Mouse (Mus musculus): ENCODE measurements around the gene Ctcf. TPM values are rescaled to one million over a fixed set of nuclear protein-coding genes. Genes with fewer than 3 reads are reported as not detected.

Gene Ctcf
- total RNA-seq, 2 experiments from 2014 or later = 70.4 to 82.6 TPM

DNA sequence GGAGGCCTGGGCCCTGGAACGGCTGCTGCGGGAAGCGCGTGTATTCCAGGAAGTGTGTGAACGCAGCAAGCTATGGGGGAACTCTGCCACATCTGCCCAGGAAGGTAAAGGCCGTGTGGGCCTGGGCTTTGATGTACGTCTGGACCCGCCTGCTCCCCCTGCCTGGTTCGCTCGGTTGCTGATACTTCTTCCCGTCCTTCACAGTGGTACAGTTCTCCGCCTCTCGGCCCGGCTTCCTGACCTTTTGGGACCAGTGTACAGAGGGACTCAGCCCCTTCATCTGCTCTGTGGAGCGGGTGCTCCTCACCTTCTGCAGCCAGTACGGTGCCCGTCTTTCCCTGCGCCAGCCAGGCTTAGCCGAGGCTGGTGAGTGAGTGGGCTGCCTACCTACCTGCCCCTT, 16.2 kb upstream of the Ctcf start:
- Histone ChIP-seq H3K4me3 (no peak overlapping the region), H3K27ac (peak overlapping the region; percentile 83)
- DNase-seq (ENCODE audit: low spot score in 2 of 2) = no peak
- no peak for TF ChIP-seq CTCF (conservative IDR thresholded peaks at IDR 0.05)

DNA sequence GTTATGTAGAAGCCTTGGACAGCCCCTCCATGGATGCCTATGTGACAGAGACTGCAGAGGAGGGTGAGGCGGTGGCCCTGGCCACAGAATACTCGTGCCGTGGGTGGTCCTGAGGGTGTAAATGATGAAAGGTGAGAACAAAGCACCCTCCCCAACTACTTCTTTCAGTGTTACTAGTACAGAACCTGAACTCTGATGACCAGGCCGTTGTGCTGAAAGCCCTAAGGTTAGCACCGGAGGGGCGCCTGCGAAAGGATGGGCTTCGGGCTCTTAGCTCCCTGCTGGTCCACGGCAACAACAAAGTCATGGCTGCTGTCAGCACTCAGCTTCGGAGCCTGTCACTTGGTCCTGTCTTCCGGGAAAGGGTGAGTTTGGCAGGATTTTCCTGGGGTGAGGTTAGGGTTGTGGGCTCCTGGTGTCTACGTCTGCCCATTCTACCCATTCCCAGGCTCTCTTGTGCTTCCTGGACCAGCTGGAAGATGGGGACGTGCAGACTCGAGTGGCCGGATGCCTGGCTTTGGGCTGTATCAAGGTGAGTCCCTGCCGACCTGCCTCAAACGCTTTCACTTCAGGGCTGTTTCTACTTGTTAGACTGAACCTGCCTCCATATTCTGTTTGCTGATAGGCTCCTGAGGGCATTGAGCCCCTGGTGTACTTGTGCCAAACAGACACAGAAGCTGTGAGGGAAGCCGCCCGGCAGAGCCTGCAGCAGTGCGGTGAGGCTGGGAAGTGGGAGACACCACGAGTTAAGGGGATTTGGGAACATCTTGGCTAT, 15.2 kb upstream of the Ctcf start:
- Histone ChIP-seq H3K27ac (peak overlapping the region; percentile 83), H3K4me3 (no peak overlapping the region)
- no peak for TF ChIP-seq CTCF (conservative IDR thresholded peaks at IDR 0.05)
- DNase-seq (ENCODE audit: low spot score in 2 of 2) = no peak

DNA sequence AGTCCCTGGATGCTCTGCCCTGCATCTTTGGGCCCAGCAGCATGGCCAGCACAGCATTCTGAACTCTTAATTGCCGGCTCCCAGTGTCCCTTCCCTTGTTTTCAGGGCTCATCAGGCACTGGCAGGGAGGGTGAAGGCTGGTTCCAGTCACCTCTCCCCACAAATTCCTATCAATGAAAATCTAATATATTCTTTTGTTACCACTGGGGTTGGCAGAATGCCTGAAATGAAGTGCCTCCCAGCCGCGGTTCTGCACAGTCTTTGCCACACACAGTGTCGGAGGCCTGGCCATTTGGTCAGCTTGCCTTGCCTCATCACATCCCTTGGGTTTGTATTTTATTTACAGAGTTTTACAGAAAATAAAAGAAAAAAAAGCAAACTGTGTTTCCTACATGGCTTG, 14.5 kb upstream of the Ctcf start:
- no peak for DNase-seq (ENCODE audit: low spot score in 2 of 2)
- peak overlapping the region; percentile 83 for H3K27ac ChIP-seq

DNA sequence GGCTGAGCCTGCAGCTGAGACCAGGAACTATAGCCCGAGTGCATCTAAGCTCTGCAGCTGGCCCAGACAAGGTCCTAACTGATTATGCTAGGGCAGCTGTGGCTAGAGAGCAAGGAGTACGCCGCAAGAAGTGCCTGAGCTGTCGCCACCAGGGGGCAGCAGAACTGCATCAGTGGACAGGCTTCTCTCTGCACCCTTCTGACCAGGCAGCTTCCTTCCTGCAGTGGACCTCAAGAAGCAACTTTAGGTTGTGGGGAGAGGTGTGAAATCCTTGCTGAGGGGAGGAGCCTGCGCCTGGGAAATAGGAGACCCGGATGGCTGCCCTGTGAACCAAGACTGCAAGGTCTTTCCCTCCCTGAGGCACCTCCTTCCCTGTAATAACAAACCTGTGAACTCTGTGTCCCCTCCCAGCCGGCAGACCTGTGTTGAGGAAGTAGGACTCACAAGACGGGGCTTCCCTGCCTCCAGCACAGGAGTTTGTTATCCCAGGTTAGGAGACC, 13.9 kb upstream of the Ctcf start:
- DNase-seq (ENCODE audit: low spot score in 2 of 2) = peak; percentile 90 to 94
- peak; percentile 98 for TF ChIP-seq CTCF (conservative IDR thresholded peaks at IDR 0.05)
- Histone ChIP-seq H3K27ac (peak overlapping the region; percentile 83), H3K4me3 (no peak overlapping the region)

More for the DNA sequence above, 14.5 kb upstream of the Ctcf start:
- no peak overlapping the region for H3K4me3 ChIP-seq
- TF ChIP-seq CTCF (conservative IDR thresholded peaks at IDR 0.05) = no peak

DNA sequence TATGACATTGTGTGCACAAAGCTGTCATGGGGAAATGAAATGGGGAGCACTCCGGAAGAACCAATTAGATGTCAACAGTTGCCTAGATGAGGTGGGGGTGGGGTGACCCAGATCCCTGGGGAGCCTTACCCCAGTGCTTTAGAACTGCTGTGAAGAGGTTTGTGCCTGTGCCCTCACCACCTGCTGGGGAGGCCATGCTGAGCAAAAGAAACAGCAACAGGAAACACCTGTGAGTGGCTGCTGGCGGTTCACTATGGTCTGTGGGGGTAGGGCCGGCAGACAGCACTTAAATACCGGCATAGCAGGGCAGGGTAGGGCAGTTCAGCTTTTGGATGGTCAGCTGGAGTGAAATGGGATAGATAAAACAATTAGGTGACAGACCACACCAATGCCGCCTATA, 13.2 kb upstream of the Ctcf start:
- Histone ChIP-seq H3K4me3 (no peak overlapping the region), H3K27ac (peak overlapping the region; percentile 83)
- DNase-seq (ENCODE audit: low spot score in 2 of 2) = no peak
- TF ChIP-seq CTCF (conservative IDR thresholded peaks at IDR 0.05) = no peak

DNA sequence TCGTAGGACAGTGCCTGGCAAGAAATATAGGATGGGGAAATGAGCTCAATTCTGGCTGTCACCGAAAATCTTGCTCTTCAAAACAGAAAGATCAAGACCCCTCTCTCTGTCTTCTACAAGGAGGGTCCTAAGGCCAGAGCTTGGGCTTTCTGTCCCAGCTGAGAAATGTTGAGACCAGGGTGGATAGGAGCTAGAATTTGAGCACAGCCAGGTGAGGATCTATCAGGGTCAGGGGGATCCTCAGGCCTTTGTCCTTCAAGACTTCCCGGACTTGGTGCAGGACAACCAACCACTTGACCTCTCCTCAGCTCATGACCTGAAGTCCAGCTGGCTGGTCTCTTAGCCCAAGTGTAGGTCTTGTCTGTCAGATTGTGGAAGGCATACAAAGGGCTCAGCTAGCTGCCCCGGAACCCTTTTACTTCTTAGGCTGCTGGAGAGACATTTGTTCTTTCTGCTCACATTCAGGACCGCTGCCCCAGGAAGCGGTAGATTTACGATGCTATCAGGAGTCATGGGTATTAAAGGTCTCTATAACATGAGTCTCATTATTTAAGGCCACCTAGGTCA, 12.6 kb upstream of the Ctcf start:
- peak overlapping the region; percentile 83 for H3K27ac ChIP-seq
- DNase-seq (ENCODE audit: low spot score in 2 of 2) = no peak
- no peak for TF ChIP-seq CTCF (conservative IDR thresholded peaks at IDR 0.05)
- no peak overlapping the region for H3K4me3 ChIP-seq

DNA sequence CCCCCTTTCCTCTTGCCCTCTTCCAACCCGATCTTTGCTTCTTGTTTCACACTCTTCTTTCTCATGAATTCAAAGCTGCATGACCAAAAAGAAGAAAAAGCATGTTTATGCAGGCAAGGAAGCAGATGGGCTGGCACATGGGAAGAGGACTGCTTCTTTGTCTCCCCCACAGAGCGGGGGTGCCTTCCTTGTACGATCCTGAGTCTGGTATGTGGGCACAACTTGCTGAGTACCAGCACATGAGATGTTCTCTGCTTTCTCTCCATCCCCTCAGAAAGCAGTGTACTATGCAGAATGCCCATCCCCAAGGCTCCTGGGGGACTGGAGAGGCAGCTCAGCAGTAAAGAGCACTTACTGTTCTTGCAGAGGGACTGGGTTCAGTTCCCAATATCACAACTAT, 12.0 kb upstream of the Ctcf start:
- H3K27ac ChIP-seq = peak overlapping the region; percentile 83
- no peak overlapping the region for H3K4me3 ChIP-seq
- DNase-seq (ENCODE audit: low spot score in 2 of 2) = peak; percentile 71 to 90
- TF ChIP-seq CTCF (conservative IDR thresholded peaks at IDR 0.05) = no peak

DNA sequence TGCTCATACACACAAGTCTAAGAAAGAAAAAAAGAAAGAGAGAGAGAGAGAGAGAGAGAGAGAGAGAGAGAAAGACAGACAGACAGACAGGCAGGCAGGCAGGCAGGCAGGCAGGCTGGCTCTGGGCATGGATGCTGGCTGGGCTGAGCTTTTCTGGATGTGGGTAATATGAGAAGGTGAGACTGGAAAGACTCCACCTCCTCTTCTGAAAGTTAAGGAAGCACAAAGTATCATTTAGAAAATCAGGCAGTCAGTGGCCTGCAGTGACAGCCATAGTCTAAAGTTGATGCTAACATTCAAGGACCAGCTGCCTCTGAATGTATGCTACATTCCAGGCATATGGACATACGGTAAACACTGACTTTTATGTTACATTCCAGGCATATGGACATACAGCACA, 11.5 kb upstream of the Ctcf start:
- Histone ChIP-seq H3K27ac (peak overlapping the region; percentile 83), H3K4me3 (no peak overlapping the region)
- TF ChIP-seq CTCF (conservative IDR thresholded peaks at IDR 0.05) = no peak
- no peak for DNase-seq (ENCODE audit: low spot score in 2 of 2)

DNA sequence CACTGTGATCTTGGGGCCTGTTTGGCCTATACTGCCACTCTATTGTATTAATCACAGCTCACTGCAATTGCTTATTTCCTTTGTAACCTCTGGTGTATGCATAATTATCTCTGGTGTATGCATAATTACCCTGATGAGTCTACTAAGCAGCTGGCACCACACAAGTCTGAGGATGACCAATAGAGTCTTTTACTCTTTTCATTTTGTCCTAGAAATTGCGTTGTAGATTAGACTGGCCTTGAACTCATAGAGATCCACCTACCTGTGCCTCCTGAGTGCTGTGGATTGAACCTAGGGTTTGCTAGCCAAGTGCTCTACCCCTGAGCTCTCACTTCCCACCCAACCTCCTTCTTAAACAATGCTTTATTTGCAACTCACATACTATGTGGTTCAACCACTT, 10.3 kb upstream of the Ctcf start:
- no peak for TF ChIP-seq CTCF (conservative IDR thresholded peaks at IDR 0.05)
- Histone ChIP-seq H3K27ac (peak overlapping the region; percentile 83), H3K4me3 (no peak overlapping the region)
- DNase-seq (ENCODE audit: low spot score in 2 of 2) = no peak

DNA sequence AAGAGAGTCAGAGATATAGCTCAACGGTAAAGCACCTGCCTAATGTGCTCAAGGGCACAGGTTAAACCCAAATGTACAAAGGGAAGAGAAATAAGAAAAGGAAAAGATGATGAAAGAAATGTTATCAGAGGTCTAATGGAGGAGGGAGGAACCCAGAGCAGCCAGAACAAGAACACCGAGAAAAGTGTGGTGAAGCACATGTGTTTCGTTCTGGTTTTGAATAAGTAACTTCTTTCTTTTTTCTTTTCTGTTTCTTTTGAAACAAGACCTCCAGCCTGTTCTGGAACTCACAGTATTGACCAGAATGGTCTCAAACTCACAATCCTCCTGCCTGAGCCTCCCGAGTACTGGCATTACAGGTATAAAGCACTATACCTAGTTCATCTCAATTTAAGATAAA, 7.0 kb upstream of the Ctcf start:
- TF ChIP-seq CTCF (conservative IDR thresholded peaks at IDR 0.05) = no peak
- Histone ChIP-seq H3K4me3 (no peak overlapping the region), H3K27ac (no peak overlapping the region)
- DNase-seq (ENCODE audit: low spot score in 2 of 2) = no peak

DNA sequence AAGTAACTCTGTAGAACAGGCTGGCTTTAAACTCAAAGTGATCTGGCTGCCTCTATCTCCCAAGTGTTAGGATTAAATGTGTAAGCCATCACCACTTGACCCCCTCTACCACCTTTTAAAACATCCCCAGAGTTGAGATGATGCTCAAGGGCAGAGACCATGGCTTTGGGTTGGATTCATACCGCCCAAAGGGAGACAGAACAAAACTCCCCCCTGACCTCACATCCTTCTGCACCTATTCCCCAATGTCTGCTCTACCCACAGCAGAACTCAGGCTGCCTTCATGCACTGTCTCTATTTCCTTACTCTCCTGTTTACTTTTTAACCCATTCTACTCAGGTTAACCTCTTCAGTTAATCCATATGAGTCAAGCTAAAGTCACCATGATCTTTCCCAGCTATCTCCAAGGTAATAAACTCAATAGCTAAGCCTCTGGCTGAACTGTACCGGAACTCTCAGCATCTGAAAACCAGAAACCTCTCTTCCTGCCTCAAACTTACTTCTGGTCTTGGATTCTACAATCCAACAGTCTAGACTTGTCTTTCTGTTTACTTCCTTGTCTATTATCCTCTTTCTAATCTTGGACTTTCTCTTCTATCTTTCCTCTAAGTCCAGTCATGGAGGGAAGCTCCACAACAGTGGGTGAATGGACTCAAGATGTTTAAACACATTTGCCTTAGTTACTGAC, 1.5 kb upstream of the Ctcf start:
- Histone ChIP-seq H3K27ac (peak overlapping the region; percentile 100), H3K4me3 (peak overlapping the region; percentile 75)
- DNase-seq (ENCODE audit: low spot score in 2 of 2) = no peak
- no peak for TF ChIP-seq CTCF (conservative IDR thresholded peaks at IDR 0.05)

DNA sequence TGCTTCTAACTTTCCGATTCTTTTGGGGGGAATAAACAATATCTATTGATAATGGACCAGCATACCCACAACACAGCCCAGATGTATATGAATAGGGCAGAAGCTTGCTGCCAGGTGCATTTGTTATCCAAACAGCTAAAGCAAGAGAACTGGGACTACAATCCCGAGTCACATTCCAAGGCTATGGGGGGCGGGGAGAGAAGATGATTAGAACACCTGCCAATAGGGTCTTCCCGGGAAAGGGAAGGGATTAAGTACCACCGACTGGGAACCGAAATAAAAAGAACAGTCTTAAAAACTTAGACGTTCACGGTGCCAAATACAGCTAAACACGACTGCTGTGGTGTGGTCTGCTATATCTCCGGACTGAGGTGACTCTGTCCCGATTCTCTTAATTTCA, 887 bp upstream of the Ctcf start:
- DNase-seq (ENCODE audit: low spot score in 2 of 2) = no peak
- Histone ChIP-seq H3K27ac (peak overlapping the region; percentile 100), H3K4me3 (peak overlapping the region; percentile 75)
- no peak for TF ChIP-seq CTCF (conservative IDR thresholded peaks at IDR 0.05)

DNA sequence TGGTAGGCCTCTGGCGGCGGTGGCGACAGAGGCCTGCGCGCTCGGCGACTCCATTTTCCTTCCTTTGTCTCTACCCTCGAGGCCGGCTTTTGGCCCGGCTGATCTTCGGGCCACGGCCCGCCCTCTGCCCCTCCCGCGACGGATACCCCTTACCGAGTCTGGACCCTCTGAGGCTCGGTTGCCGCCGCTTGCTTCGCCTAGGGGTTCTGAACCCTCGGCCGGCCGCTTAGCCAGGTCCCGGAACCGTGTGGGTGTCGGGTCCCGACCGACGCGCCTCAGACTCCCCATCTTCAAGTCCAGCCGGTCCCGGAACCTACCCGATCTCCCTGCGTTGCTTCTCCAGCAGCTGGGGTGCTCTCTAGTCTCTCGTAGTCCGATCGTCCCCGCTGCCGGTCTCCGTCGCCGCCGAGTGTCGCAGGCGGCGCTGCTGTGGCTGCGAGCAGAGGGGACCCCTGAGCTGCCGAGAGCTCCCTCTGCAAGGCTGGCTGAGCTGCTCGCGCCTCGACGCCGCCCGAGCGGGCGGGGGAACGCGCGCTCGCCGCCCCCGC, 669 bp downstream of the Ctcf start, which contains the start of gene Agrp:
Gene Agrp, minus strand, starts transcription at position 431 of the 548 bp plus-strand sequence.
- TF ChIP-seq CTCF (conservative IDR thresholded peaks at IDR 0.05) = no peak; the same call in 1 of the 2 replicates
- no peak for DNase-seq (ENCODE audit: low spot score in 2 of 2)
- Histone ChIP-seq H3K4me3 (peak within 1 kb of the TSS; percentile 75), H3K27ac (peak within 1 kb of the TSS; percentile 100)

All from layer of hippocampus, adult 2 months (tissue).